Mouse (Mus musculus) cortical plate, adult 2 months (tissue): ENCODE results near the gene Wdr72.

Experiments
- CTCF ChIP-seq: fragments of 200-500 bp; IDR thresholded peaks from 2 replicates; pipeline ENCODE4 v1.5.1; 2011; ENCODE audit warnings: mild to moderate bottlenecking, control low read depth, low read length; ENCODE audit not compliant: insufficient read depth; ENCODE audit errors: extremely low read depth
- POLR2A ChIP-seq: fragments of 200-500 bp; IDR thresholded peaks from 2 replicates; pipeline ENCODE4 v1.6.1; 2011; ENCODE audit warnings: mild to moderate bottlenecking, low read length, control low read depth; ENCODE audit not compliant: insufficient read depth; ENCODE audit errors: extremely low read depth

GRCm38 (mm10) chr9:74110461-74110816, 283 bp downstream of the Wdr72 start:
- no peak for TF ChIP-seq CTCF
- TF ChIP-seq POLR2A = no peak
